ENCODE assay signal across 8 mouse cellular contexts in genomic region chr6:83439781-83440180, GRCm38 (mm10). TPM values are rescaled to one million over a fixed set of nuclear protein-coding genes. Genes with fewer than 3 reads are reported as not detected.
DNase-seq lines count a peak whose midpoint lies in the region; ATAC-seq and TF ChIP-seq lines count a peak whose summit lies in the region.

No protein-coding gene starts in this region.

- H3K36me3 ChIP-seq in spleen, adult 2 months (ENCODE audit: control insufficient read depth, insufficient read depth, low read length), result peaks cover 3% of the 10 kb centered on the region; the same call in 1 of the 2 replicates
- peaks cover 36% of the 10 kb centered on the region for H3K36me3 ChIP-seq in kidney, embryonic 15.5 days
- 0 out of 2 replicates have a peak, but pooled peaks cover under 1% of the 10 kb centered on the region for H3K36me3 ChIP-seq in midbrain, embryonic 12.5 days

- H3K4me1 ChIP-seq in spleen, adult 2 months (ENCODE audit: control insufficient read depth, insufficient read depth, insufficient read length), result peaks cover 35% of the 10 kb centered on the region
- peaks cover 86% of the 10 kb centered on the region for H3K4me1 ChIP-seq in kidney, embryonic 15.5 days
- peaks cover 95% of the 10 kb centered on the region for H3K4me1 ChIP-seq in midbrain, embryonic 12.5 days

- H3K9me3 ChIP-seq in kidney, embryonic 15.5 days (replicated peaks), result no peaks in the 10 kb centered on the region
- no peaks in the 10 kb centered on the region for H3K9me3 ChIP-seq in midbrain, embryonic 12.5 days

- no peak for TF ChIP-seq POLR2A in spleen, adult 2 months (IDR thresholded peaks at IDR 0.05; ENCODE audit: low read depth, low read length)

- TF ChIP-seq CTCF in spleen, adult 2 months (IDR thresholded peaks at IDR 0.05; ENCODE audit: extremely low read depth, insufficient read depth, insufficient read length, insufficient replicate concordance), result no peak

- 76% methylated on average over 5 of the region's 5 CpGs for WGBS in spleen, adult 2 months
- WGBS in kidney, embryonic 15.5 days, result 61% methylated on average over 5 of the region's 5 CpGs
- WGBS in midbrain, embryonic 12.5 days, result 70% methylated on average over 5 of the region's 5 CpGs

- no peak for ATAC-seq in kidney, embryonic 15.5 days (replicated peaks; ENCODE audit: low FRiP score)
- no peak for ATAC-seq in midbrain, embryonic 12.5 days (ENCODE audit: low FRiP score, low read depth)

- peak overlapping the region; percentile 70; the same call in 1 of the 2 replicates for H3K9ac ChIP-seq in kidney, embryonic 15.5 days
- H3K9ac ChIP-seq in midbrain, embryonic 12.5 days (replicated peaks), result peak overlapping the region; percentile 89

- H3K4me3 ChIP-seq in spleen, adult 2 months (ENCODE audit: extremely low read depth, insufficient read depth, insufficient read length), result peak overlapping the region; percentile 24; the same call in 1 of the 2 replicates
- peak overlapping the region; percentile 74 for H3K4me3 ChIP-seq in kidney, embryonic 15.5 days (replicated peaks)
- peak overlapping the region; percentile 80 for H3K4me3 ChIP-seq in midbrain, embryonic 12.5 days

- DNase-seq in adrenal gland, adult 2 months, result peak; percentile 50
- no peak for DNase-seq in adrenal gland, adult 8-10 months
- DNase-seq in spleen, adult 2 months (ENCODE audit: low read depth in 1 of 2, low spot score in 2 of 2), result no peak
- no peak for DNase-seq in spleen, postnatal 36 days (ENCODE audit: low spot score in 2 of 2)
- no peak for DNase-seq in ovary, adult 18-20 months (ENCODE audit: low spot score)
- DNase-seq in spleen, adult 12 weeks (ENCODE audit: low spot score), result no peak

- no peak overlapping the region for H3K27ac ChIP-seq in spleen, adult 2 months (ENCODE audit: insufficient read depth, low read length)
- H3K27ac ChIP-seq in kidney, embryonic 15.5 days, result 0 out of 2 replicates have a peak overlapping the region, but pooled peaks have one; percentile 15
- peak overlapping the region; percentile 99 for H3K27ac ChIP-seq in midbrain, embryonic 12.5 days (replicated peaks)

- peak overlapping the region; percentile 86 for H3K4me2 ChIP-seq in kidney, embryonic 15.5 days
- H3K4me2 ChIP-seq in midbrain, embryonic 12.5 days (replicated peaks), result peak overlapping the region; percentile 66

- no peaks in the 10 kb centered on the region for H3K27me3 ChIP-seq in spleen, adult 2 months (ENCODE audit: control insufficient read depth, insufficient read depth, low read length)
- no peaks in the 10 kb centered on the region for H3K27me3 ChIP-seq in kidney, embryonic 15.5 days
- H3K27me3 ChIP-seq in midbrain, embryonic 12.5 days, result no peaks in the 10 kb centered on the region

RNA-seq across cellular contexts. Expression of gene Tet3, which starts 19.1 kb away (rescaled TPM):
- 10 to 100 TPM; 22.9 to 26.0 TPM for total RNA-seq in adrenal gland, adult 2 months (2021)
- 6.8 and 8.7 TPM in 2 replicates for polyA plus RNA-seq in adrenal gland, adult 2 months (2012; rRNA removed)
- total RNA-seq in adrenal gland, adult 8-10 months (2022), result 10 to 100 TPM; 24.3 to 40.5 (median 35.3) TPM
- polyA plus RNA-seq in spleen, adult 2 months (2012; rRNA removed), result 21.1 and 22.9 TPM in 2 replicates
- 51.0 and 51.4 TPM in 2 replicates for polyA plus RNA-seq in kidney, embryonic 15.5 days (2015; fragmentation: Nextera tagmentation; extraction: Ambion mirVana)
- 65.0 and 70.2 TPM in 2 replicates for polyA plus RNA-seq in midbrain, embryonic 12.5 days (2016; fragmentation: Nextera tagmentation; extraction: Ambion mirVana)

Comparison
In these comparisons a context has a peak if more than half of its experiments do, and no peak if none do; other contexts are left out.
1. H3K4me3 ChIP-seq: peak in every context shown above with its lines; median percentile 80 in midbrain, embryonic 12.5 days; 74 in kidney, embryonic 15.5 days; 24 in spleen, adult 2 months.